Mouse (Mus musculus) heart, embryonic 12.5 days (tissue): Measurements from ENCODE around the gene Wipi1. TPM values are rescaled to one million over a fixed set of nuclear protein-coding genes. Genes with fewer than 3 reads are reported as not detected.

Source experiments
- ATAC-seq: fragments of 200-750 bp; cut with Nextera tagmentation; 2 replicates; pipeline ENCODE4 v1.8.0; 2017; ENCODE audit warnings: moderate TSS enrichment, moderate library complexity; ENCODE audit not compliant: insufficient number of reproducible peaks, low FRiP score
- H3K27ac ChIP-seq: fragments of 300-500 bp; sonication (generic); 2 replicates; pipeline ENCODE4 v1.5.1; 2016; ENCODE audit warnings: mild to moderate bottlenecking, moderate library complexity; ENCODE audit not compliant: poor library complexity, severe bottlenecking
- H3K27me3 ChIP-seq: fragments of 300-500 bp; sonication (generic); replicated peaks from 2 replicates; pipeline ENCODE4 v1.6.1; 2016; ENCODE audit warnings: mild to moderate bottlenecking, moderate library complexity
- H3K36me3 ChIP-seq: fragments of 300-500 bp; sonication (generic); 2 replicates; pipeline ENCODE4 v1.6.1; 2016; ENCODE audit warnings: mild to moderate bottlenecking, moderate library complexity
- H3K4me1 ChIP-seq: fragments of 300-500 bp; sonication (generic); replicated peaks from 2 replicates; pipeline ENCODE4 v1.6.1; 2016; ENCODE audit warnings: mild to moderate bottlenecking
- H3K4me2 ChIP-seq: fragments of 300-500 bp; sonication (generic); 2 replicates; pipeline ENCODE4 v1.6.1; 2016; ENCODE audit warnings: mild to moderate bottlenecking, moderate library complexity
- H3K4me3 ChIP-seq: fragments of 300-500 bp; sonication (generic); 2 replicates; pipeline ENCODE4 v1.5.1; 2016; ENCODE audit warnings: mild to moderate bottlenecking
- H3K9ac ChIP-seq: fragments of 300-500 bp; sonication (generic); 2 replicates; pipeline ENCODE4 v1.6.1; 2016; ENCODE audit warnings: mild to moderate bottlenecking, moderate library complexity
- H3K9me3 ChIP-seq: fragments of 300-500 bp; sonication (generic); replicated peaks from 2 replicates; pipeline ENCODE4 v1.6.1; 2016; ENCODE audit warnings: mild to moderate bottlenecking, moderate library complexity
- WGBS: fragments of 180-500 bp; shearing (Covaris S2); methylation state at CpG from one replicate; pipeline ENCODE4 v1.1.7; 2016; 5-methylcytosine and 5-hydroxymethylcytosine counted together
- polyA plus RNA-seq: library from polyadenylated mRNA; unstranded; fragments of >200 nt; fragmentation: Nextera tagmentation; extraction: Ambion mirVana; gene quantifications from 2 replicates; pipeline ENCODE4 v1.2.1, GENCODE M21; 2016

Gene Wipi1
- polyA plus RNA-seq, 1 experiment from 2014 or later: 49.9 TPM

DNA sequence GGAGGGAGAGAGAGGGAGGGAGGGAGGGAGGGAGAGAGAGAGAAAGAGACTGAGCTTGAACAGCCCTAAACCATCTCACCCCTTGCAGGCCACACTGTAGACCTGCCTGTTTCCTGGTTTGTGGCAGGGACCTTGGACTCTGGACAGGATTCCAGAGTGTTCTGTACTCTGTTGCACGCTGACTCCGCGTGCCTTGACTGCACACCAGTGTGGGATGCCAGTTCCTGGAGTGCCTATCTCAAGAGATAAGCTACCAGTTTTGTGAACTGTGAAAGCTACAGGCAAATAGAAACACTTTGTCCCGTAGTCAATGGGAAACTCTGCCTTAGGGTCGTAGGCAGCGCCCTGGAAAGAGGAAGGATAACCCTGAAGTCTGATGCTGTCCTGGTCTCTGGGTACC lies 55.6 kb downstream of the Wipi1 start:
- ATAC-seq: 0 out of 2 replicates have a peak, but pooled peaks have one; percentile 46
- H3K4me2 ChIP-seq: no peak overlapping the region
- H3K4me1 ChIP-seq: peaks cover 56% of the 10 kb centered on the region
- peak overlapping the region; percentile 22; the same call in 1 of the 2 replicates for H3K27ac ChIP-seq
- H3K9ac ChIP-seq: no peak overlapping the region
- no peak overlapping the region for H3K4me3 ChIP-seq
- H3K9me3 ChIP-seq: no peaks in the 10 kb centered on the region; the same call in 1 of the 2 replicates
- 26% methylated on average over 6 of the region's 6 CpGs for WGBS
- no peaks in the 10 kb centered on the region for H3K27me3 ChIP-seq
- no peaks in the 10 kb centered on the region for H3K36me3 ChIP-seq

- no peak overlapping the region for H3K4me2 ChIP-seq
- peaks cover 49% of the 10 kb centered on the region for H3K4me1 ChIP-seq
- H3K27me3 ChIP-seq: no peaks in the 10 kb centered on the region
- H3K27ac ChIP-seq: no peak overlapping the region; the same call in 1 of the 2 replicates
- H3K36me3 ChIP-seq: no peaks in the 10 kb centered on the region
- no peak for ATAC-seq
- 42% methylated on average over 3 of the region's 3 CpGs for WGBS
- no peaks in the 10 kb centered on the region for H3K9me3 ChIP-seq
- H3K9ac ChIP-seq: no peak overlapping the region
- H3K4me3 ChIP-seq: no peak overlapping the region
Observed at GRCm38 (mm10) chr11:109554443-109554842, 57.3 kb downstream of the Wipi1 start.

GRCm38 (mm10) chr11:109553921-109554320 lies 57.8 kb downstream of the Wipi1 start:
- Histone ChIP-seq H3K4me3 (no peak overlapping the region), H3K4me2 (no peak overlapping the region), H3K4me1 (peaks cover 45% of the 10 kb centered on the region), H3K36me3 (no peaks in the 10 kb centered on the region), H3K27ac (no peak overlapping the region), H3K27me3 (no peaks in the 10 kb centered on the region), H3K9me3 (no peaks in the 10 kb centered on the region), H3K9ac (no peak overlapping the region)
- ATAC-seq: no peak
- WGBS: 65% methylated on average over 4 of the region's 4 CpGs

- peak; percentile 80 for ATAC-seq
- Histone ChIP-seq H3K27ac (no peak overlapping the region), H3K9ac (no peak overlapping the region)
Observed at GRCm38 (mm10) chr11:109549599-109550290, 62.0 kb downstream of the Wipi1 start.

DNA sequence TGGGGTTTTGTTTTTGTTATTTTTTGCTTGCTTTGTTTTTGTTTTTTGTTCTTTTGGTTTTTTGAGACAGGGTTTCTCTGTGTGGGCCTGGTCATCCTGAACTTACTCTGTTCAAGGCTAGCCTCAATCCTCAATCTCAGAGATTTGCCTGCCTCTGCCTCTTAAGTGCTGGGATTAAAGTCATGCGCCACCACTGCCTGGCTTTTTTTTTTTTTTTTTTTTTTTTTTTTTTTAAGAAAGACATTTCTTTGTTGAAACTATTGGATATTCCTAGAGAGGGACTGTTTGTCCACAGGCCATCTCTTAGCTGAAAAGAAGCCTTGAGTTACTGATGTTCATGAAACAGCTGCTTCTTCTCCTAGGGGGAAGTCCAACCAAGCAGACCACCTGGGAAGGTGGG lies 64.1 kb downstream of the Wipi1 start:
- 94% methylated on average over 1 of the region's 1 CpGs for WGBS
- no peaks in the 10 kb centered on the region for H3K9me3 ChIP-seq
- no peak overlapping the region for H3K4me2 ChIP-seq

More at GRCm38 (mm10) chr11:109549599-109550290, 62.0 kb downstream of the Wipi1 start:
- Histone ChIP-seq H3K4me2 (no peak overlapping the region), H3K36me3 (no peaks in the 10 kb centered on the region), H3K27me3 (no peaks in the 10 kb centered on the region), H3K4me1 (peaks cover 40% of the 10 kb centered on the region), H3K4me3 (no peak overlapping the region), H3K9me3 (no peaks in the 10 kb centered on the region)
- 46% methylated on average over 5 of the region's 5 CpGs for WGBS

GRCm38 (mm10) chr11:109546305-109547001 lies 65.3 kb downstream of the Wipi1 start:
- Histone ChIP-seq H3K4me1 (peaks cover 34% of the 10 kb centered on the region), H3K36me3 (no peaks in the 10 kb centered on the region), H3K27me3 (0 out of 2 replicates have a peak, but pooled peaks cover 2% of the 10 kb centered on the region), H3K4me3 (no peak overlapping the region), H3K27ac (no peak overlapping the region), H3K9ac (no peak overlapping the region), H3K4me2 (no peak overlapping the region), H3K9me3 (no peaks in the 10 kb centered on the region)
- no peak for ATAC-seq
- 53% methylated on average over 16 of the region's 16 CpGs for WGBS

More for the DNA sequence above, 64.1 kb downstream of the Wipi1 start:
- Histone ChIP-seq H3K27ac (no peak overlapping the region), H3K4me1 (peaks cover 34% of the 10 kb centered on the region), H3K4me3 (no peak overlapping the region), H3K9ac (no peak overlapping the region), H3K27me3 (no peaks in the 10 kb centered on the region), H3K36me3 (no peaks in the 10 kb centered on the region)
- no peak for ATAC-seq

GRCm38 (mm10) chr11:109545700-109546143 lies 66.0 kb downstream of the Wipi1 start:
- ATAC-seq: no peak
- Histone ChIP-seq H3K36me3 (no peaks in the 10 kb centered on the region), H3K9ac (no peak overlapping the region), H3K27me3 (0 out of 2 replicates have a peak, but pooled peaks cover 3% of the 10 kb centered on the region), H3K4me2 (peak overlapping the region; percentile 33), H3K9me3 (no peaks in the 10 kb centered on the region), H3K27ac (no peak overlapping the region), H3K4me3 (no peak overlapping the region), H3K4me1 (peaks cover 34% of the 10 kb centered on the region)
- WGBS: 51% methylated on average over 12 of the region's 12 CpGs

DNA sequence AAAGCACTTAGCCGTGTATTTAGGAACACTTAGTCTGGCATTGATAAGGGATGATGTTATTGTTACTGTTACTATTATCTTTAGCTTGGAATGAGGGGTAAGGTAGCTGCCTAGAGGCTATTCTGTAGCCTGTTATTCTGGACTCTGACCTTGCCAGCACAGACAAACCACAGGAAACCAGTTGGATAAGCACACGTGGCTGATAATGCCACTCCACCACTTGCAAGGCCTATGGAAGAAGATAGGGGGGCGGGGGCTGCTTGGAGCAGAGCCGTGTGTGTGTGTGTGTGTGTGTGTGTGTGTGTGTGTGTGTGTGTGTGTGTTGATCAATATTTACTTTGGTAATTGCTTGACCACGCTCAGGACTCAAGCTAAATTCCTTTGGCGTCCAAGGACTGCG lies 66.5 kb downstream of the Wipi1 start:
- Histone ChIP-seq H3K4me3 (no peak overlapping the region), H3K4me2 (peak overlapping the region; percentile 33), H3K9me3 (no peaks in the 10 kb centered on the region), H3K36me3 (no peaks in the 10 kb centered on the region), H3K9ac (no peak overlapping the region), H3K4me1 (peaks cover 34% of the 10 kb centered on the region), H3K27me3 (0 out of 2 replicates have a peak, but pooled peaks cover 3% of the 10 kb centered on the region), H3K27ac (peak overlapping the region; percentile 12; the same call in 1 of the 2 replicates)
- ATAC-seq: 0 out of 2 replicates have a peak, but pooled peaks have one; percentile 65
- whole genome bisulfite sequencing: 10% methylated on average over 7 of the region's 7 CpGs

DNA sequence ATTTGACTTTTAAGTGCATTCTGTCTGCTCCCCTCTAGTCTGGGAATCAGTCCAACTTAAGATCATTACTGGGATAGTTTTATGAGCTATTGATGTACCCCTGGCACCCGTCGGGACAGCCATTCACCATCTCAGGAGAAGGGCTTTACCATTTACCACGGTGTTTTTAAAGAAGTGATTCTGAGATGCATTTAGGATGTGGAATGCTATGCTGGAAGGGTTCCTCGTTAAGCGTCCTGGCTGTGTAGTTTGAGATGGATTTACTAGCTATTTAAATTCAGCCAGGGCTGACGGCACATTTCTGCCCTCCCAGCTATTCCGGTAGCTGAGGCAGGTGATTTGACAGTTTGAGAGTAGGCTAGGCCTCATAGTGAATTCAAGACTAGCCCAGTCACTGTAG lies 67.3 kb downstream of the Wipi1 start:
- Histone ChIP-seq H3K4me3 (no peak overlapping the region), H3K4me1 (peaks cover 32% of the 10 kb centered on the region), H3K27ac (no peak overlapping the region), H3K9ac (no peak overlapping the region), H3K36me3 (no peaks in the 10 kb centered on the region), H3K9me3 (no peaks in the 10 kb centered on the region), H3K4me2 (no peak overlapping the region), H3K27me3 (0 out of 2 replicates have a peak, but pooled peaks cover 3% of the 10 kb centered on the region)
- 84% methylated on average over 7 of the region's 7 CpGs for WGBS
- ATAC-seq: no peak

DNA sequence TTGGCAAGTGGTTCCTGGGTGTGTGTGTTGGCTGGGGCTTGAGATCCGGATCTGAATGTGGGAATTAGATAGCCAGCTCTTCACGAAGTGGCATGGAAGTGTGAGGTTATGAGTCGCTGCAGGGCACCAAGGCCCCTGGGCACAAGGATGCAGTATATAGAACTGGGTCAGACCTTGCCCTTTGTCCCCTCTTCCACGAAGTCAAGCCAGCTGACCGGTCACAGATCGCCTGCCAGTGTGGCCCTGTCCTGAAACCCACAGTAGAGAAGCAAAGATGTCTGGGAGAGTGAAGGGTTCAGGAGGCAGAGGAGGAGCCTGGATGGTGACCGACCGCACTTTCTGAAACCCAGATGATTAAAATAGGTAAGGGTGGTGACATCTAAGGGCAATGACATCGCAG lies 68.3 kb downstream of the Wipi1 start:
- no peak overlapping the region for H3K4me2 ChIP-seq
- no peak overlapping the region for H3K4me3 ChIP-seq
- H3K9ac ChIP-seq: no peak overlapping the region
- no peak overlapping the region for H3K27ac ChIP-seq
- 67% methylated on average over 9 of the region's 9 CpGs for WGBS
- no peak for ATAC-seq
- no peaks in the 10 kb centered on the region for H3K36me3 ChIP-seq
- peaks cover 35% of the 10 kb centered on the region for H3K4me1 ChIP-seq
- H3K27me3 ChIP-seq: 0 out of 2 replicates have a peak, but pooled peaks cover 3% of the 10 kb centered on the region
- H3K9me3 ChIP-seq: no peaks in the 10 kb centered on the region

DNA sequence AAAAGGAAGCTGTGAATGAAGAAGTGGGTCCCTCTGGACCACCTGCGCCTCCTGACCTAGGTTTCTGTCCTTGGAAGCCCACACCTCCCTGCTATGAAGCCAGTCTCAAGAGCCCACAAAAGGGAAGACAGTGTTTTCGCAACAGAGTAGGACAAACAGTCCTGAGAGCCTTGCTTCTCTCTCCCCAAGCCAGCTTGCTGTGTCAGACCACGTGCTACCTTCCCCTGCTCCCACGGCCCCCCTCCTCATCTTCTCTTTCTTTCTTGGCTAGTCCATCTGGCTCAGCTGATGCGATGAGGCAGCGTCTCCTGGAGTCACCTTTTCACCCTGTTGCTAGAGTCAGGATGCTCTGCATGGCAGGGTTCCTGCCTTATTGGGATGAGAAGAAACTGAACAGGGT lies 72.5 kb downstream of the Wipi1 start:
- no peaks in the 10 kb centered on the region for H3K9me3 ChIP-seq
- no peak overlapping the region for H3K4me3 ChIP-seq
- H3K4me1 ChIP-seq: peaks cover 7% of the 10 kb centered on the region
- no peak overlapping the region for H3K9ac ChIP-seq
- H3K36me3 ChIP-seq: no peaks in the 10 kb centered on the region
- peaks cover 3% of the 10 kb centered on the region; the same call in 1 of the 2 replicates for H3K27me3 ChIP-seq
- ATAC-seq: no peak
- 61% methylated on average over 6 of the region's 6 CpGs for WGBS
- H3K27ac ChIP-seq: no peak overlapping the region
- no peak overlapping the region for H3K4me2 ChIP-seq
